Mouse (Mus musculus): ENCODE measurements at regions not wholly inside any gene's neighbourhood (a gene's known extent, or its start where the extent isn't known, plus 50 kb on each side); places are given as distances from the start of the nearest gene placed in this dataset.
"Not testable (repeated sequence)": the region's sequence is repeated elsewhere in the genome, so short reads cannot be mapped to it uniquely, and the experiment has no call there.

- no peak for ATAC-seq (replicated peaks; ENCODE audit: low FRiP score, poor library complexity, severe bottlenecking)
Measured at GRCm38 (mm10) chr14:76731096-76731986, 174.7 kb upstream of the Serp2 start.

GRCm38 (mm10) chr14:76725844-76726243 lies 169.2 kb upstream of the Serp2 start:
- no peak for ATAC-seq (replicated peaks; ENCODE audit: low FRiP score, poor library complexity, severe bottlenecking)

DNA sequence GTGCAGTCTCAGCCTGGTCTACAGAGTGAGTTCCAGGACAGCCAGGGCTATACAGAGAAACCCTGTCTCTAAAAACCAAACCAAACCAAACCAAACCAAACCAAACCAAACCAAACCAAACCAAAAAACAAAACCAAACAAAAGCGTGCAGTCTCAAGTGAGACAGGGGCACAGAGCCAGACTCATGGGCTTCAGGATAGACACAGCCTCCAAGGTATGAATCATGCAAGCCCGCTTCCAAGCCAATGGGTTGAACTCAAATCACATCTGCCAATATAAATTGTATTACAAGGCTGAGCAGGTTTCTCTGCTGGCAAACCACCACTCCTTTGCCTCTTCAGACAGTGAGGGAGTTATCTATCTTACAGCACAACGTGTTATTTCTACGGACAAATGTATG lies 168.5 kb upstream of the Serp2 start:
- ATAC-seq (replicated peaks; ENCODE audit: low FRiP score, poor library complexity, severe bottlenecking), result not testable (repeated sequence)

DNA sequence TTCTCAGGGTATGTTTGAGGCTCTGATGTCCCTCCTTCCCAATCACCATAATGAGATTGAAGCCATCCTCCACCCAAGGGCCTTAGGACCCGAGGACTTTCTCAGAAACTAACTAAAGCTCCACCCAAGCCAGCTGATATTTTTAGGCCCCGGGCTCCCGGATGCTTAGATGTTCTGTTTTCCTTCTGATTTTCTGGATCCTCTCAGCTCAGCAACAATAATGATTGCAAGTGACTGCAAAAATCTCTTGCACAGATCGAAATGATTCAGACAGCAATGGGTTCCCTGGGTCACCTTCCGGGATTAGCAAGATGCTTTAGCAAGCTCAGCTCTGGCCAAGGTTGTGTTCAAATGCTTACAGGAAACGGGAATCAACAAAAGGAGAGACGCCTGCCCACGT lies 168.1 kb upstream of the Serp2 start:
- no peak for ATAC-seq (replicated peaks; ENCODE audit: low FRiP score, poor library complexity, severe bottlenecking)

- no peak for ATAC-seq (replicated peaks; ENCODE audit: low FRiP score, poor library complexity, severe bottlenecking)
Measured at GRCm38 (mm10) chr14:76724395-76724794, 167.7 kb upstream of the Serp2 start.

DNA sequence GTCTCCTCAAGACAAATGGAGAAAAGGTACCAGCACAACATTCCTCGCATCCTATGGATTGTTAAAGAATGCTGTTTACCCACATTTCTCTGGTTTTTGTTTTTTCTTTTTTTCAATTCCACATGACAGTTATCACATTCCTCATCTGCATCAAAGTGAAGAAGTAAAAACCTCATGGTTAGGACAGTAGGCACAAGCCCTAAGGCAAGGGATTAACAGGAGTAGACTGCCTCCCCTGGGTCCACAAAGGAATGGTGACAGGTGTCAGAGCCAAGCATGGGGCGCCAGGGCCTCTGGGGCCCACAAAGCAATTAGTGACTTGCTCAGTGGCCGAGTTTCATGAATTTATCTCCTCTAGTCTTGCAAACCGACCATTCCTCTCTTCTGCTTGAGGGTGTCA lies 166.9 kb upstream of the Serp2 start:
- no peak for ATAC-seq (replicated peaks; ENCODE audit: low FRiP score, poor library complexity, severe bottlenecking)

DNA sequence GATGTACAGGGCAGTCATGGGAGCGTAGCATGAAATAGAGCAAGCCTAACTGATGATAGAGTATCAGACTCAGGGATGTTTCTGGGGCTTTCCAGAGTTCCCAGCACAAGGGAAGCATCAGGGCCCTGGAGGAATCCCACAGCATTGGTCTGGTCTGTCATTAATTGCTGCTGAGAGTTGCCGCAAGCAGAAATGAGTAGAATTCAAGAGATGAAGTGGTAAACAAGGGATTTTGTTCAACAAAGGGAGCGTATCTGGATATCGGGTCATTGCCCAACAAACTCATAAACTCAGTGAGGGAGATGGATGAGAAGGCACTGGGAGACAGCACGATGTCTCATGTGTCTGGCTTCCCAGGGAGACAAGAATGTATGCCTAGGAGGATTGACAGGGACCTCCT lies 165.6 kb upstream of the Serp2 start:
- ATAC-seq (replicated peaks; ENCODE audit: low FRiP score, poor library complexity, severe bottlenecking), result no peak

- no peak for ATAC-seq (replicated peaks; ENCODE audit: low FRiP score, poor library complexity, severe bottlenecking)
Measured at GRCm38 (mm10) chr14:76721751-76722150, 165.1 kb upstream of the Serp2 start.

- no peak for ATAC-seq (replicated peaks; ENCODE audit: low FRiP score, poor library complexity, severe bottlenecking)
Measured at GRCm38 (mm10) chr14:76717081-76717480, 160.4 kb upstream of the Serp2 start.

DNA sequence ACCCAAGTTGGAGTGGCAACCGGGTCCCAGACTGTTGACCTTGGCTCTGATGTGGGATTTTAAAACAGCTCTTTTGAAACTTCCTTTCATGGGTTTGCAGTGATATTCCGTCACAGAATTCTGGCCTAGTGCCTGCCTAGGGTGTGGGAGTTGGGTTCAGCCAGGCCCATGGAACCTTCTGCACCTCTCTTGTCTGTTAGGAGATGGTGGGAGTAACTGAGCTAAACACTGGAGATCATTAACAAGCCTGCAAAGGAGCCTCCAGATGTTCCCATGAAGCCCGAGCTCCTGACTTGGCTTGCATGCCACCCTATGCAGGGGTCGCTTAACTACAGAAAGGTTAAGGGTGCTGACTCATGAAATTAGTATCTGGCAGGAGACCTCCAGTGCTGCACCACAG lies 158.0 kb upstream of the Serp2 start:
- no peak for ATAC-seq (replicated peaks; ENCODE audit: low FRiP score, poor library complexity, severe bottlenecking)

DNA sequence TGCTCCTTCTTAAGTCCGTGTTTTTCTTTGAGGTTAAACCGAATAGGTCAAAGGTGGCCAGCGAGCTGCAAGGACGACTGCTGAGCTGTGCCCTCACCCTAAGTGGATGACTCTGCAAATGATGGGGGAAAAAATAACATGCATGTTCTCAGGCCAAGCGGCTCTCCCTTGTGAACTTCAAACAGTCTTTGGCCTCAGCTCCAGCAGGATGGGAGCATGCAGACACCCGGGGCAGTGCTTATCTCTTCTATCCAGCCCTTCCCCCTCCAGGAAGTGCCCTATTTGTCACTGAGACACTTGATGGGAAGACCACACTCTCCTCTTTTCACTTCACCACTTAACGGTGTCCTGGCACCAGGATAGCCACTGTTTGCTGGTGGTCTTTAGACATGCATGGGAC lies 157.3 kb upstream of the Serp2 start:
- ATAC-seq (replicated peaks; ENCODE audit: low FRiP score, poor library complexity, severe bottlenecking), result no peak

- ATAC-seq (replicated peaks; ENCODE audit: low FRiP score, poor library complexity, severe bottlenecking), result no peak
Measured at GRCm38 (mm10) chr14:76708728-76709127, 152.0 kb upstream of the Serp2 start.

- ATAC-seq (replicated peaks; ENCODE audit: low FRiP score, poor library complexity, severe bottlenecking), result no peak
Measured at GRCm38 (mm10) chr14:76703373-76703764, 146.7 kb upstream of the Serp2 start.

DNA sequence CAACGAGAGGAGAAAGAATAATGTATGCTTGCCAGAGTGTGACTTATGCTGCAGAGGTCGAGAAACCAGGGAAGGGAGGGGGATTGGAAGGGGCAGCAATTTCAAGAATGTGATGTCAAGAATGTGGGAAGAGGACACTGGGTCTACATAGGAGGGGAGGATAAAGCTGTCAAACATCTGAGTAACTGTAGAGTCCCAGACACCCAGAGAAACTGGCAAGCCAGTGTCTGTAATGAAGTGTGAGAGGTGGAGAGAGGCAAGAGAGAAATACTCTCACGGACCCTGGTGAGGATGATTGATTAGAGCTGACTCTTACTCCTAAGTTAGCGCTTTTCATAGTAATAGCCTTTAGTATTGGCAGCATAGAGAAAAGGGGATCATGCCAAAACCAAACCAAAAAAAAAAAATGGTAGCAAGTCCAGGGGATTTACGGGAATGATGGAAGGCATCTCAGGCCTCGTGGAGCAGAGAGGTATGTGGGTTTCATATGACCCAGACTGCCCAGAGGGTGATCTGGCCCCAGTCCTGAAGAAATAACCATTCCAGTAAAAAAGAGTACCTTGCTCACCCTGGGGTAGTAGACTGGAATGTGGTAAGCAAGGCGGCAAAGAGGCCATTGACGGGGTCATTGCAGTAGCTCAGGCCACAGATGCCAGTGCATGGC lies 146.2 kb upstream of the Serp2 start:
- no peak for ATAC-seq (replicated peaks; ENCODE audit: low FRiP score, poor library complexity, severe bottlenecking)

- no peak for ATAC-seq (replicated peaks; ENCODE audit: low FRiP score, poor library complexity, severe bottlenecking)
Measured at GRCm38 (mm10) chr14:76701911-76702708, 145.4 kb upstream of the Serp2 start.

GRCm38 (mm10) chr14:76701304-76701703 lies 144.6 kb upstream of the Serp2 start:
- ATAC-seq (replicated peaks; ENCODE audit: low FRiP score, poor library complexity, severe bottlenecking), result no peak

- no peak for ATAC-seq (replicated peaks; ENCODE audit: low FRiP score, poor library complexity, severe bottlenecking)
Measured at GRCm38 (mm10) chr14:76700796-76701195, 144.1 kb upstream of the Serp2 start.

DNA sequence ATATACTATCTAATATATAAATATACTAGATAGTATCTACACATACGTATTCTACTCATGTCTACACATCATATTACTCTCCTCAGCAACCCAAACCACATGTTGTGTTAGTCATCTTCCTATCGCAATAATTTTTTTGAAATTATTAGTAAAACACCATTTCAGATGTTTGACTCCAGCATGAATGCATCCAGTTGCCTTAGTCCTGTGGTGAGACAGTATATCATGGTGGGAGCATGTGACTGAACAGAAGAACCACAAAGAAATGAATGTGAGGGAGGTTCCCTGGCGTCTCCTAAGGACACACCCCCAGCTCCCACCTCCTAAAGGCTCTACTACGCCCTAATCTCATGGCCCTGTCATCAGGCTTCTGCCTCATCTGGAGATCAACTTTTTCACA lies 143.5 kb upstream of the Serp2 start:
- ATAC-seq (replicated peaks; ENCODE audit: low FRiP score, poor library complexity, severe bottlenecking), result no peak

- ATAC-seq (replicated peaks; ENCODE audit: low FRiP score, poor library complexity, severe bottlenecking), result no peak
Measured at GRCm38 (mm10) chr14:76698718-76699402, 142.2 kb upstream of the Serp2 start.

- ATAC-seq (replicated peaks; ENCODE audit: low FRiP score, poor library complexity, severe bottlenecking), result no peak
Measured at GRCm38 (mm10) chr14:76696729-76697128, 140.0 kb upstream of the Serp2 start.

Data from erythroid progenitor cell, adult 5-6 weeks (primary cell).